Mouse (Mus musculus): ENCODE data around the gene Fras1.

Fras1 gene

GRCm38 (mm10) chr5:96698972-96699371 lies 325.2 kb downstream of the Fras1 start:
- no peak for DNase-seq

GRCm38 (mm10) chr5:96702706-96703625 lies 329.2 kb downstream of the Fras1 start:
- DNase-seq = no peak

- no peak for DNase-seq
Observed at GRCm38 (mm10) chr5:96708515-96708914, 334.8 kb downstream of the Fras1 start.

GRCm38 (mm10) chr5:96712089-96712684 lies 338.4 kb downstream of the Fras1 start:
- no peak for DNase-seq

GRCm38 (mm10) chr5:96712799-96713198 lies 339.0 kb downstream of the Fras1 start:
- no peak for DNase-seq

- DNase-seq = no peak
Observed at GRCm38 (mm10) chr5:96716273-96717034, 342.7 kb downstream of the Fras1 start.

- no peak for DNase-seq
Observed at GRCm38 (mm10) chr5:96717690-96718089, 343.9 kb downstream of the Fras1 start.

- no peak for DNase-seq
Observed at GRCm38 (mm10) chr5:96718601-96719000, 344.8 kb downstream of the Fras1 start.

- DNase-seq = no peak
Observed at GRCm38 (mm10) chr5:96719221-96719620, 345.5 kb downstream of the Fras1 start.

GRCm38 (mm10) chr5:96722690-96723089 lies 348.9 kb downstream of the Fras1 start:
- DNase-seq = no peak

- DNase-seq = no peak
Observed at GRCm38 (mm10) chr5:96739138-96739878, 365.6 kb downstream of the Fras1 start.

- DNase-seq = no peak
Observed at GRCm38 (mm10) chr5:96747195-96747984, 373.6 kb downstream of the Fras1 start.

- DNase-seq = no peak
Observed at GRCm38 (mm10) chr5:96757615-96758014, 383.9 kb downstream of the Fras1 start.

GRCm38 (mm10) chr5:96762021-96762420 lies 388.3 kb downstream of the Fras1 start:
- no peak for DNase-seq

- DNase-seq = peak in 1 of 2 experiments; percentile 26
Observed at GRCm38 (mm10) chr5:96768846-96769471, 395.2 kb downstream of the Fras1 start.

GRCm38 (mm10) chr5:96783506-96784288 lies 409.9 kb downstream of the Fras1 start:
- no peak for DNase-seq

- no peak for DNase-seq
Observed at GRCm38 (mm10) chr5:96785096-96785495, 411.3 kb downstream of the Fras1 start.

GRCm38 (mm10) chr5:96792422-96792821 lies 418.7 kb downstream of the Fras1 start:
- no peak for DNase-seq

- DNase-seq = peak in 1 of 2 experiments; percentile 4
Observed at GRCm38 (mm10) chr5:96792936-96793718, 419.4 kb downstream of the Fras1 start, which contains the start of gene Anxa3. Anxa3 (plus strand) TSS chr5:96793339.
